Mouse (Mus musculus): Measurements from ENCODE around the gene Mrpl51.

DNA sequence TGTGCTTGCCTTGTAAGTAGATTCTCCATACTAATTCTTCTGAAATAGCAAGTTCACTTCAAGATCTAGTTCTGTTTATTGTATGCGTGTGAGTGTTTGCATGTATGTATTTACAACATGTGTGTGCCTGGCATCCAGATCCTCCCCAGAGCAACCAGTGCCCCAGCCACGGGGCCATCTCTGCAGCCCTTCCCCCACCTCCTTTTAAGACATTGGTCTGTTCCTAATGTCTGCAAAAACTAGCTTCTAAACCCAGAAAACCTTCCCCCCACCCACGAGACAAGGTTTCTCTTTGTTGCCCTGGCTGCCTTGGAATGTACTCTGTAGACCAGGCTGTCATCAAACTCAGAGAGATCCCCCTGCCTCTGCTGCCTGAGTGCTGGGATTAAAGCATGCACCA, 31.0 kb downstream of the Mrpl51 start:
- TF ChIP-seq EP300 (IDR thresholded peaks at IDR 0.05; ENCODE audit: low read depth) (no peak), CTCF (IDR thresholded peaks at IDR 0.05; ENCODE audit: low read depth) (no peak)
